Mouse (Mus musculus) cerebellum, adult 2 months (tissue): ENCODE measurements at regions not wholly inside any gene's neighbourhood (a gene's known extent, or its start where the extent isn't known, plus 50 kb on each side); places are given as distances from the start of the nearest gene placed in this dataset.

Source experiments
- CTCF ChIP-seq: fragments of 200-500 bp; IDR thresholded peaks from 2 replicates; pipeline ENCODE4 v1.5.1; 2011; ENCODE audit warnings: low read depth, mild to moderate bottlenecking, control low read depth, low read length, moderate library complexity, borderline replicate concordance; ENCODE audit not compliant: insufficient read depth
- POLR2A ChIP-seq: fragments of 200-500 bp; IDR thresholded peaks from 2 replicates; pipeline ENCODE4 v1.6.1; 2011; ENCODE audit warnings: low read length, control low read depth, borderline replicate concordance; ENCODE audit not compliant: insufficient read depth

DNA sequence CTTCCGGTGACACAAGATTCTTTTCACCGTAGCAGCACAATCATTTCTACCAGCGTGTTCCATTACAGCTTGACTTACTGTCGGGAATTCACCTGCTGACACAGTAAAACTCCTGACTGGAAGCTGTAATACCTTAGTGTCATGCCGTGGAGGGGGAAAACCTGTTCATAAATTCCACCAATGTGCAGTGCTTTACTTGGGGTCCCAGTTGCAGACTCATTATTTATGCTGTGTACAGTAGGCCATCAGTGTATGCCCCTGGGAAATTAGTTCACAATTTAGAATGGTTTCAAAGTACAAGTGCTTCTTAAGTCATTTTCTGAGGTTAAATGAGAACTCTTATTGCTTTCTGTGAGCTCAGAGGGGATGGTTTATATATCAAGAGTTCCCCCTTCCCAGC lies 451.4 kb downstream of the Hdgfl1 start:
- TF ChIP-seq POLR2A (no peak), CTCF (no peak)
